Mouse (Mus musculus): ENCODE results near the gene Rrm1.

GRCm38 (mm10) chr7:102476601-102477000 is 35.1 kb downstream of the Rrm1 start:
- TF ChIP-seq POLR2A (IDR thresholded peaks at IDR 0.05; ENCODE audit: insufficient read length, low read depth) (no peak), MAX (IDR thresholded peaks at IDR 0.05; ENCODE audit: low read depth) (no peak), POLR2AphosphoS2 (IDR thresholded peaks at IDR 0.05; ENCODE audit: insufficient read length, low read depth) (no peak), USF1 (IDR thresholded peaks at IDR 0.05; ENCODE audit: low read depth) (no peak)
